Mouse (Mus musculus) bone marrow macrophage, adult 2 months (primary cell): ENCODE data around the gene Cfap57.

Experiments used
- CTCF ChIP-seq: IDR thresholded peaks from 2 replicates; pipeline ENCODE4 v1.5.1; 2012; ENCODE audit warnings: low read depth, mild to moderate bottlenecking, low read length, moderate library complexity
- POLR2A ChIP-seq: IDR thresholded peaks from 2 replicates; pipeline ENCODE4 v1.6.1; 2012; ENCODE audit warnings: mild to moderate bottlenecking, low read depth, low read length, borderline replicate concordance

DNA sequence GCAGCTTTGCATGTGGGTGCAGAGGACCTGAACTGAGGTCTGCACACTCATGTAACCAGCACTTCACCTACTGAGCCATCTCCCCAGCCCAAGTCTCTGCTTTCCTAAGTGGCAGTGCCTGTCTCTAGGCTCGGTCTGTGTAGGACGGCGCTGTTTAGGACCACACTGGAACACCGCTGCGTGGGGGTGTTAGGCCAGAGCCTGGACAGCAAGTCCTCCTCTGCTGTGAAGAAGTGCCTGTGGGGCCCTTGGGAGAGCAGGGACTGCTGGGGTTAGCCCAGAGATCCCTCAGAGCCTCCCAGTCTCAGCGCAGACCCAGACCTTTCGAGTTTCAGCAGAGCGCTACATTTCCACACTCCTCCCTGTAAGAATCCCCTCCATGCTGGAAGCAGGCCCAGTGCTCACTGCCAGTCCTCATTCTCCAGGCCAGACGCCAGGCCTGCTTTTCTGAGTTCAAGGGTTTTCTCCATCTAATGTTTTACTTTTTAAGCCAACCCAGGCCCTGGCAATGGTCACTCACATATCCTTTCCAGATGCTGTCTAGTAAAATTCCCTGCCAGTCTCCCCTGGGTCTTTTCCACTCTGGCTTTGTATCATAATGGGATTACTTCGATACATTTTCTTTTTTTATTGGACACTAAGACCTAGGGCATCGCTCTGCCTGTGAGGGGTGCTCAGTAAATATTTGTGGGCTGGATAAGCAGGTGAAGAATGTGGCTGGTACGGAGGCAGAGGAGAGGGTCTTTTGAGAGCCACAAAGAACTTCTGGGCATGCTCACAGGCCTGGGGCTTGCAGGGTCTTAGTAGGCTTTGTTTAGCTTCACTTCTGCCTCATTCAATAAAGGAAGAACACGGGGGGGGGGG, 56.3 kb downstream of the Cfap57 start:
- TF ChIP-seq POLR2A (no peak), CTCF (no peak)
